Mouse (Mus musculus): ENCODE data around the gene Arhgap15. TPM values are rescaled to one million over a fixed set of nuclear protein-coding genes. Genes with fewer than 3 reads are reported as not detected.

Gene Arhgap15
- total RNA-seq, 2 experiments from 2014 or later, result 10.6 to 11.0 TPM

- no peak for DNase-seq
Observed at GRCm38 (mm10) chr2:44192058-44192457, 443.4 kb downstream of the Arhgap15 start.

GRCm38 (mm10) chr2:44215506-44215905 lies 466.9 kb downstream of the Arhgap15 start:
- DNase-seq, result no peak

DNA sequence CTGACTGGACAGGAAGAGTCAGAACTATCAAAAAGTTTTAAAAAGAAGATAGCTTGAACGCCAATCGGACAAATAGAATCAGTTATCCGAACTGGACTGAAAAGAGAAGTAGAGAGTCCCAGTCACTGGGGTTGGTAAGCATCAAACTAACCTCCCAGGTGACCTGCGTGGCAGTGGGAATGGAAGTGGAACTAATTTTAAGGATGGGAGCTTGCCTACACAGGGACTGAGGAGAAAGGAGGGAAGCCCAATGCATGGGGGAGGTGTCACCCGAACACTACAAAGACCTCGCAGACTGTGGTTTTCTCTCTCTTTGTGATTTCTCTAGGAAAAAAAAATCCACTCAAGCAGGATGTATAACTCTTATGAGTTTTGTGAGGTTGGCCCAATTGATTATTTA lies 469.2 kb downstream of the Arhgap15 start:
- DNase-seq, result no peak

DNA sequence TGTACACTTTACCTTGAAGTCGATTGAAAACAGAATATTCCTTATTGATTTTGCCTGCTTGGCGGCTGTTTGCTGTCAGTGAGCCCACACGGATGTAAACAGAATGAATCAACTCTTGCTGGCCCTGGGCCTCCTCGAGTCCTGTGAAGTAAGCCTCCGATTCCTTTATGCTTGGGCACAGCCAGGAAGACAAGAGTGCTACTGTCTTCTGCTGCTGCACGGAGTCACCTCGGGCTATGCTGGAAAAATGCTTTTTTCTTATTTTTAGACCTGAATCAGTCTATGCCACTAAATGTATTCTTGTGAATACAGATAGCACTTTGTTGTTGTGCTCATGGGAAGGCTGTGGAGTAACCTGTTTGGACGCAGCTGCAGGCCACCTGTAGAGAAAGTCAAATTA lies 469.7 kb downstream of the Arhgap15 start:
- no peak for DNase-seq

- DNase-seq, result no peak
Observed at GRCm38 (mm10) chr2:44221686-44222085, 473.1 kb downstream of the Arhgap15 start.

DNA sequence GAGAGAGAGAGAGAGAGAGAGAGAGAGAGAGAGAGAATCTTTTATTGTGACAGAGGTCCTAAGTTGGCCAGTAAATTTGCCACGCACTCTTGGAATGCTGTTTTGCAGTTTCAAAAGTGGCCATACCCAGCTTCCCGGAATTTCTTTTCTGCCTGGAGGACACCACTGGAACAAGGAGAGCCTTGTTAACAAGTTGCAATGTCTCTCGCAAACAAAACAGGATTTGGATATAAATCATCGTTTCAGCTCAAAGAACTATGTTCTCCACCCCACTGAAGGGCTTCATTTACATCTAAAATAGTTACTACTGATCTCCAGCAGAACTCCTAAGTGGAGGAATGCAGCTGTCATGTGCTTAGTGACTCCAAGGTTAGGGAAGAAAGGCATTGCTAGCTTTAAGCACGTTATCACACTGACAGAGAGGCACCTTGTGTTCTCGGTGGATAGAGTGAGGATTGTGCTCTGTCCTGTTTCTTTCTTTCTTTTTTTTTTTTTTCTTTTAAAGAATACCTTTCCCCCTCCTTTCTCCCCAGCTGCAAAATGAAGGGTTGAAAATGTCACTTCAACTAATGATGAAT lies 473.6 kb downstream of the Arhgap15 start:
- DNase-seq, result no peak

DNA sequence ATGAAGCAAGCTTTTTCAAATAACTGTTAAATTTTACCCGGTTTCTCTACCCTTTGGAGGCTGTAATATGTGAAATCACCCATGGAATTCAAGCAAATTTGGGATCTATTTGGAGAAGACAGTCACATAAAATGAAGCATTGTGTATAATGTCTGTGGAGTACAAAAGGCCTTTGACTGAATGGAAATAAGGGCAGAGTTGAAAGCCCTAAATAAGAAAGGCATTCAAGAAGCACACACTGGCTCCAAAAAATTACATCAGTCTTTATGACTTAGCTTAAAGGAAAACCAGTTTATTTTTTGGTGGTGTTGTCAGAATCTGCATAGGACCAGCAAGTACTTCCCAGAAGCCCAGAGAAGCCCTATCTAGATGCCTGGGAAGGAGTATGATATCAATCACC lies 486.2 kb downstream of the Arhgap15 start:
- no peak for DNase-seq

GRCm38 (mm10) chr2:44241657-44242454 lies 493.2 kb downstream of the Arhgap15 start:
- DNase-seq, result no peak

- peak; percentile 9 to 11 for DNase-seq
Observed at GRCm38 (mm10) chr2:44242628-44243255, 494.1 kb downstream of the Arhgap15 start.

GRCm38 (mm10) chr2:44255343-44255742 lies 506.7 kb downstream of the Arhgap15 start:
- no peak for DNase-seq

DNA sequence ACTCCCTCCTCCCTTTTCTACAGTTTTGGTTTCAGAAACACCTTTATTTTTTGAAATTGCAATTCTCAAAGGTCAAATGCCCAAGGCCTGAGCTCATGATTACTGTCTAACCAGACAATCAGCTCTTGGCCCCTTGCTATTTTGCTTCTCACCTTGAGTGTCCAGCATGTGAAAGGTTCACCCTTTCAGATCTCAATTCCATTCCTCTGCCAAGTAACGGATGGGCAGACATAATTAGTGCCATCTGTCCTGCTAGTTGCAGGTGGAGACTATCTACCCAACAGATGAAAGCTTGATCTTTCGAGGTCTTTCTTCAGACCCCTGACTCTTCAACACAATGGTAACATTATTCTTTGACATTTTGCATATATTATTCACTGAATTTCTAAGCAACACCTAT lies 509.3 kb downstream of the Arhgap15 start:
- no peak for DNase-seq

DNA sequence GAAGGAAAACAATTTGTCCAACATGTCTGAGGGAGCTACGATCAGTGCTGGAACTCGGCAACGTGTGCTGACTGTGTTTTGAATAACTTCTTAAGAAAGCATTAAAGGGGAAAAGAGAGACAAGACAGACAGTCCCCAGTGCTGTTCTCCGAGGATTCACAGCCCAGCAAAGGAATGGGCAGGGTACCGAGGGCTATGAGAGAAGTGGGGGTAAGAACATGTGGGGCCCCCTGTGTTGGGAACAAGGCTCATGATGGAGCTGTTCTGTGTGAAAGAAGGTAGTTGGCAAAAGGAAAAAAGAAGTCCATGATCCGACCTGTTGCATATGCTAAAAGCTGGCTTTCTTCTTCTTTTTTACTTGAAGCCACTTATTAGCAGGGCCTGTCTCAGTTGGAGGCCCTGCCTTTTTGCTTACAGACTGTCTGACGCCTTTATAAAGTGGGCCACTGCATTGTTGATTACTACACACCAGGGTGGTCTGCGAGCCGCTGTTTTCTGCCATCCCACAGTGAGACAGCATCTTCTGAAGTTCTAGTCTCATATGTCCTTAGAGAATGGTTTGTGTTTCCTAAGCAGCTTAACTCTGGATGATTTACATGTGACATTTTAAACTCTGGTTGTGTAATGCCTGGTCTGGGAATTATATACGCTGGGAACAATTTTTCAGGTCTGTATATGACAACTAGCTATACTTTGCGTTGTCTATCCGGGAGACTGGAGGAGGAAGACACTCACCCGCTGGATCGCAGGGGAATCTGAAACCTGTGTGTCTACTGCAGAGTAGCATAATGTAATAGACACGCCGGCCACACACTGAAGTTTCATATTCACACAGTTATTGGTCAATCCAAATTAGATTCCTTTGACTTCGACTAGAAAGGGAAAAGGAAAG lies 523.1 kb downstream of the Arhgap15 start:
- no peak for DNase-seq

- no peak for DNase-seq
Observed at GRCm38 (mm10) chr2:44272606-44273005, 524.0 kb downstream of the Arhgap15 start.

GRCm38 (mm10) chr2:44274425-44274824 lies 525.8 kb downstream of the Arhgap15 start:
- DNase-seq, result no peak

- DNase-seq, result no peak
Observed at GRCm38 (mm10) chr2:44286181-44286719, 537.6 kb downstream of the Arhgap15 start.

GRCm38 (mm10) chr2:44299156-44299555 lies 550.5 kb downstream of the Arhgap15 start:
- no peak for DNase-seq

GRCm38 (mm10) chr2:44299909-44300308 lies 551.3 kb downstream of the Arhgap15 start:
- no peak for DNase-seq

GRCm38 (mm10) chr2:44300466-44300865 lies 551.8 kb downstream of the Arhgap15 start:
- no peak for DNase-seq

DNA sequence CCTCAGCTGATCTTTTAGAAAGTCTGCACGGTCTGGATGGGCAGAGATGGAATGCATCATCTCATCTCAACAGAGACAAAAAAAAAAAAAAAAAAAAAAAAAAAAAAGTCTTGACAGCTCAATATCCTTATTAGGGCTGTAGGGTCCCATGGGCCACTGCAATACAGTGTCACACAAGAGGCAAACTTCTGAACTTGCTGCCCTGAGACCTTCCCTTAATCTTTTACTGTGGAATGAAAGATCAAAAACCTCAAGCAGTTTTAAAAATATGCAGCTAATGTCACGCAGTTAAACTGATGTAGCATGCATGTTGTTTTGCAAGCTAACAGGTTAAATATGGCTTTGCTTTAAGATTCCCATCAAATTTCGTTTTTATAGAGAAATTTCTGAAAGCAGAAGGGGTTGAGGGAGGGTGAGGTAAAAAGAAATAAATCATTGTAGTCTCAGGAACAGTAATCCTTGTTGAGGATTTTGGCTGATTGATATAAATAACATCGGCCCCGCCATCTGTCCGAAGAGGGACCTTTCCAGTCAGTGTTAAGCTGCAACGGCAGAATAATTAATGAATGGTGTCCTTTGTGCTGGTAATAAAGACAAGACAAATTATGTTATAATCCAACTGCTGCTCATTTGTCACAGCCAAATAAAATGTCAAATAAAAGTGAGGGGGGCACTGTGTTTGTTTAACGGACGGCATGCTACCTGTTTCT lies 555.8 kb downstream of the Arhgap15 start:
- DNase-seq, result no peak

GRCm38 (mm10) chr2:44304971-44305808 lies 556.6 kb downstream of the Arhgap15 start:
- DNase-seq, result no peak

- no peak for DNase-seq
Observed at GRCm38 (mm10) chr2:44306137-44306536, 557.5 kb downstream of the Arhgap15 start.

Data from layer of hippocampus, postnatal 36 days (tissue).